Mouse (Mus musculus) urinary bladder, adult 18-20 months (tissue): Measurements from ENCODE around the gene Ube3b.
A peak's percentile ranks its signal among the peaks of the same experiment; 100 is the strongest.

Source experiments
- DNase-seq, 2 experiments: peaks; one replicate each; pipeline ENCODE4 v3.0.0; 2022; ENCODE audit warnings: low spot score in 2 of 2, mixed read lengths in 2 of 2

Ube3b gene

GRCm38 (mm10) chr5:114380209-114381012, at the start of gene Ube3b, which contains the start of gene Kctd10:
Ube3b (plus strand) TSS chr5:114380607.
Kctd10 (minus strand) TSS chr5:114380508.
- peak; percentile 75 to 78 for DNase-seq

- no peak for DNase-seq
These were observed 37.4 kb upstream of the Ube3b start for GRCm38 (mm10) chr5:114342996-114343395.

- no peak for DNase-seq
These were observed 36.8 kb upstream of the Ube3b start for GRCm38 (mm10) chr5:114343612-114344011.

GRCm38 (mm10) chr5:114345538-114345937, 34.9 kb upstream of the Ube3b start:
- no peak for DNase-seq

- no peak for DNase-seq
These were observed 33.4 kb upstream of the Ube3b start for GRCm38 (mm10) chr5:114347005-114347404.

- DNase-seq: no peak
These were observed 28.9 kb upstream of the Ube3b start for GRCm38 (mm10) chr5:114351490-114351889.

GRCm38 (mm10) chr5:114356250-114356935, 24.0 kb upstream of the Ube3b start:
- peak; percentile 70 to 72 for DNase-seq

- DNase-seq: no peak
These were observed 23.3 kb upstream of the Ube3b start for GRCm38 (mm10) chr5:114356936-114357751.

GRCm38 (mm10) chr5:114358833-114359232, 21.6 kb upstream of the Ube3b start:
- DNase-seq: no peak

GRCm38 (mm10) chr5:114359586-114359985, 20.8 kb upstream of the Ube3b start:
- no peak for DNase-seq

GRCm38 (mm10) chr5:114360968-114361367, 19.4 kb upstream of the Ube3b start:
- no peak for DNase-seq

- no peak for DNase-seq
These were observed 15.2 kb upstream of the Ube3b start for GRCm38 (mm10) chr5:114365043-114365752.

- DNase-seq: no peak
These were observed 12.3 kb upstream of the Ube3b start for GRCm38 (mm10) chr5:114368121-114368520.

GRCm38 (mm10) chr5:114368803-114369496, 11.5 kb upstream of the Ube3b start:
- no peak for DNase-seq

- DNase-seq: no peak
These were observed 10.5 kb upstream of the Ube3b start for GRCm38 (mm10) chr5:114369921-114370320.

- DNase-seq: no peak
These were observed 10.0 kb upstream of the Ube3b start for GRCm38 (mm10) chr5:114370371-114370776.

GRCm38 (mm10) chr5:114371331-114371730, 9.1 kb upstream of the Ube3b start:
- DNase-seq: no peak

- DNase-seq: no peak
These were observed 8.5 kb upstream of the Ube3b start for GRCm38 (mm10) chr5:114371731-114372473.

GRCm38 (mm10) chr5:114372565-114372964, 7.8 kb upstream of the Ube3b start:
- no peak for DNase-seq

GRCm38 (mm10) chr5:114373174-114373573, 7.2 kb upstream of the Ube3b start:
- no peak for DNase-seq
